Mouse (Mus musculus): Measurements from ENCODE around the gene Mip. TPM values are rescaled to one million over a fixed set of nuclear protein-coding genes. Genes with fewer than 3 reads are reported as not detected.

Gene Mip
- polyA plus RNA-seq, 1 experiment from 2014 or later, result not detected

DNA sequence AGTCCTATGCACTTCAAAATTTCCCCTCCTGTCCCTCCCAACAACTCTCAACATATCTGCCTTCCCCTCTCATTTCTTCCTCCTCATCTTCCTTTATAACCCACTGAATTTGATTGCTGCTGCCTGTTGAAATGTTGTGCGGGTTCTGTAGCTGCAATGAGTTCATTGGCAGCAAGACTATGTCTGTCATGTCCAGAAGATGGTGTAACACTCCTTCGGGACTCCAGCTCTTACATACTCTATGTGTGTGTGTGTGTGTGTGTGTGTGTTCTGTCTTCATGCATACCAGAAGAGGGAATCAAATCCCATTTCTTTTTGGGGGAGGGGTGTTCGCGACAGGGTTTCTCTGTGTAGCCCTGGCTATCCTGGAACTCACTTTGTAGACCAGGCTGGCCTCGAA, 10.7 kb upstream of the Mip start:
- no peak overlapping the region for H3K4me2 ChIP-seq (replicated peaks; ENCODE audit: low read depth)
- TF ChIP-seq CTCF (IDR thresholded peaks at IDR 0.05; ENCODE audit: low read depth), result peak; percentile 17; the same call in 1 of the 2 replicates
- H3K27ac ChIP-seq (ENCODE audit: low read depth, low read length), result no peak overlapping the region
- no peaks in the 10 kb centered on the region for H3K4me1 ChIP-seq (replicated peaks; ENCODE audit: control insufficient read depth, insufficient read depth, low read length)
- no peaks in the 10 kb centered on the region for H3K27me3 ChIP-seq (replicated peaks; ENCODE audit: control insufficient read depth, insufficient read depth, low read length)
- H3K9me3 ChIP-seq (ENCODE audit: control insufficient read depth), result no peaks in the 10 kb centered on the region
- no peak for ATAC-seq
- H3K36me3 ChIP-seq (ENCODE audit: control insufficient read depth, insufficient read depth), result no peaks in the 10 kb centered on the region
- WGBS, result 80% methylated on average over 5 of the region's 5 CpGs
- H3K4me3 ChIP-seq (ENCODE audit: low read depth, low read length), result no peak overlapping the region
- H3K9ac ChIP-seq (ENCODE audit: low read depth, low read length), result no peak overlapping the region

DNA sequence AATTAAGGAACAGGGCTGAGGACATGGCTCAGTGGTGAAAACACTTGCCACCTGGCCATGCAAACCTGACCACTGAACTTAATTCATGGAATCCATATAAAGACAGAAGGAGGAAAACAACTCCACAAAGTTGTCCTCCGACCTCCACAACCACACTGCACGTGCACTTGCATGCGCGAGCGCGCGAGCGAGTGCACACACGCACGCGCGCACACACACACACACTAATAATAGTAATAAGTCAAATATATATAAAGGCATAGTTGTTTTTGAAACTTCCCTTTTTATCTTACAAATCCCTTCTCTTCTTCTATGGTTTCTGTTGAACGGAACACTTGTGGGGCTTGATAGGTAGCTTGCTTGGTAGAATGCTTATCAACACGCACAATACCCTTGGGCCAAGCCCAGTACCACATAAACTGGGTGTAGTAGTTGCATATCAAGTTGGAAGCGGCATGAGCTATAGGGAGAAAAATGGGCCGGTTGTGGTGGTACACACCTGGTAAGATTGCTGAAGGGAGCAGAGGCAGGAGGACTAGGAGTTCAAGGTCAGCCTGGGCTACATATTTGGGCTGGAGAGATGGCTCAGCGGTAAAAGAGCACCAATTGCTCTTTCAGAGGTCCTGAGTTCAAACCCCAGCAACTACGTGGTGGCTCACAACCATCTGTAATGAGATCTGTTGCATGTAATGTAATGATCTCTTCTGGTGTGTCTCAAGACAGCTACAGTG, 7.1 kb upstream of the Mip start:
- no peaks in the 10 kb centered on the region for H3K9me3 ChIP-seq (ENCODE audit: control insufficient read depth)
- 92% methylated on average over 18 of the region's 18 CpGs for WGBS
- no peak overlapping the region for H3K9ac ChIP-seq (ENCODE audit: low read depth, low read length)
- no peak for TF ChIP-seq CTCF (IDR thresholded peaks at IDR 0.05; ENCODE audit: low read depth)
- H3K4me2 ChIP-seq (replicated peaks; ENCODE audit: low read depth), result no peak overlapping the region
- ATAC-seq, result no peak
- H3K27me3 ChIP-seq (replicated peaks; ENCODE audit: control insufficient read depth, insufficient read depth, low read length), result no peaks in the 10 kb centered on the region
- no peaks in the 10 kb centered on the region for H3K36me3 ChIP-seq (ENCODE audit: control insufficient read depth, insufficient read depth)
- H3K4me1 ChIP-seq (replicated peaks; ENCODE audit: control insufficient read depth, insufficient read depth, low read length), result no peaks in the 10 kb centered on the region
- H3K27ac ChIP-seq (ENCODE audit: low read depth, low read length), result no peak overlapping the region
- no peak overlapping the region for H3K4me3 ChIP-seq (ENCODE audit: low read depth, low read length)

DNA sequence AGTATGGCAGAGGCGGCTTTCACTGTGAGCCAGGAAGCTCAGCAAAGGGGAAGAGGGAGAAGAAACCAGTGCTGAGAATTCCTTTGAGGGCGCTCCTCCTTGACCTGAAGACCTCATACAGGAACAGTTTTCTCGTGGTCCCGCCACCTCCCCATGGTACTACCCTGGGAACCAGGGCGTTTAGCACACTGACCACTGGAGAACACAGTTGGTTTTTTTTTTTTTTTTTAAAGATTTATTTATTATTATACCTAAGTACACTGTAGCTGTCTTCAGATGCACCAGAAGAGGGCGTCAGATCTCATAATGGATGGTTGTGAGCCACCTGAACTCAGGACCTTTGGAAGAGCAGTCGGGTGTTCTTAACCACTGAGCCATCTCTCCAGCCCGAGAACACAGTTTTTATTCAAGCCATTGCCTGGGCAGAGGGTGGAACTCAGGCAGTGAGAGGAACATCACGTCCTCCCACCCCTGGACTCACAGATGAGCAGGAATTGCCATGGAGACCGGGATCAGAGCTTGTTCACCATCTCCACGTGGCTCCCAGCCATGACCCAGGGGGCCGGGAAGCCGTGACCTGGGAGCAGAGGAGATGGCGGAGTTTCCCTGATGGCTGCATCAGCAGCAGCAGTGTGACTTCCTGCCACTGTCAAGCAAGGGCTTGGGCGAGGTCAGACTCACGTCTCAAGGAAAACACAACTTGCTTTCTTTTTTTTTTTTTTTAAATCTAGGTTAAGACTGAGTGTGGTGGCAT, 3.9 kb upstream of the Mip start:
- ATAC-seq, result no peak

DNA sequence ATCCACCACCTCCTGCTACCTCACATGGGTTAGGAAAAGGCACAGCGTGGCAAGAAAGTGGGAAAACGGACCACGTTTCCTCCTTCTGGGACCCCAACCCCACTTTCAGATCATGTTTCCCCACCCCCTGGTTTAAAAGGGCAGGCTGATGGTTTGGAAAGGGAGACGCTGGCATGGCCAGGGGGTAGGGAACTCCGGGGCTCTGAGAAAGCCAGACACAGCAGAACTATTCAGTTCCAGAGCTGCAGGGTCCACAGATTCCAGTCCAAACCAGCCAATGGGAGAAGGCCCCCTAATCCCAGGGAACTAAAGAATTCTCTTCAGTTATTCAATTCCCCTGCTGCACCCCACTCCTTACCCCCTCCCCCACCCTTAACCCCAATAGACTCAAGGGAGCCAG, 574 bp upstream of the Mip start:
- Histone ChIP-seq H3K9me3 (ENCODE audit: control insufficient read depth) (no peaks in the 10 kb centered on the region), H3K27ac (ENCODE audit: low read depth, low read length) (no peak overlapping the region), H3K4me1 (replicated peaks; ENCODE audit: control insufficient read depth, insufficient read depth, low read length) (no peaks in the 10 kb centered on the region), H3K4me3 (ENCODE audit: low read depth, low read length) (no peak overlapping the region), H3K36me3 (ENCODE audit: control insufficient read depth, insufficient read depth) (no peaks in the 10 kb centered on the region), H3K9ac (ENCODE audit: low read depth, low read length) (no peak overlapping the region), H3K4me2 (replicated peaks; ENCODE audit: low read depth) (no peak overlapping the region), H3K27me3 (replicated peaks; ENCODE audit: control insufficient read depth, insufficient read depth, low read length) (no peaks in the 10 kb centered on the region)
- ATAC-seq, result no peak
- 64% methylated on average over 5 of the region's 5 CpGs for WGBS
- no peak for TF ChIP-seq CTCF (IDR thresholded peaks at IDR 0.05; ENCODE audit: low read depth)

More for the DNA sequence above, 3.9 kb upstream of the Mip start:
- H3K9ac ChIP-seq (ENCODE audit: low read depth, low read length), result no peak overlapping the region
- no peaks in the 10 kb centered on the region for H3K4me1 ChIP-seq (replicated peaks; ENCODE audit: control insufficient read depth, insufficient read depth, low read length)
- H3K27ac ChIP-seq (ENCODE audit: low read depth, low read length), result no peak overlapping the region
- H3K36me3 ChIP-seq (ENCODE audit: control insufficient read depth, insufficient read depth), result no peaks in the 10 kb centered on the region
- no peak overlapping the region for H3K4me3 ChIP-seq (ENCODE audit: low read depth, low read length)
- no peaks in the 10 kb centered on the region for H3K9me3 ChIP-seq (ENCODE audit: control insufficient read depth)
- H3K4me2 ChIP-seq (replicated peaks; ENCODE audit: low read depth), result no peak overlapping the region
- TF ChIP-seq CTCF (IDR thresholded peaks at IDR 0.05; ENCODE audit: low read depth), result no peak
- 60% methylated on average over 16 of the region's 16 CpGs for WGBS
- H3K27me3 ChIP-seq (replicated peaks; ENCODE audit: control insufficient read depth, insufficient read depth, low read length), result no peaks in the 10 kb centered on the region

DNA sequence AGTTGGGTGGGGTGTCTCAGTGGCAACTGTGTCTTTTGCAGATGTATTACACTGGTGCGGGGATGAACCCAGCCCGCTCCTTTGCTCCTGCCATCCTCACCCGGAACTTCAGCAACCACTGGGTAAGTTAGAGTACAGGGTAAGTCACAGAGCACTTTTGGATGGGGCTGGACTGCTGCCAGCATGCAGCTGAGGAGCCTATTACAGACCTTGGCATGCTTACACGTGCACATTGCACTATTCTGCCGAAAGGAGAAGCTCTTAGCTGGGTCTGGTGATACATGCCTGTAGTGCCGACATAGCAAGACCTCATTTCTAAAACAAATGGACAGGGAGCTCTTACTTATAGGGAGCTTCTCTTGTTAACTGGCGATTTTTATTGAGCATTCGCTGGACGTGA, 2.0 kb downstream of the Mip start:
- Histone ChIP-seq H3K4me2 (replicated peaks; ENCODE audit: low read depth) (no peak overlapping the region), H3K4me1 (replicated peaks; ENCODE audit: control insufficient read depth, insufficient read depth, low read length) (no peaks in the 10 kb centered on the region), H3K27ac (ENCODE audit: low read depth, low read length) (no peak overlapping the region), H3K4me3 (ENCODE audit: low read depth, low read length) (no peak overlapping the region), H3K9me3 (ENCODE audit: control insufficient read depth) (no peaks in the 10 kb centered on the region), H3K9ac (ENCODE audit: low read depth, low read length) (no peak overlapping the region), H3K36me3 (ENCODE audit: control insufficient read depth, insufficient read depth) (no peaks in the 10 kb centered on the region), H3K27me3 (replicated peaks; ENCODE audit: control insufficient read depth, insufficient read depth, low read length) (no peaks in the 10 kb centered on the region)
- WGBS, result 74% methylated on average over 9 of the region's 9 CpGs
- no peak for ATAC-seq
- no peak for TF ChIP-seq CTCF (IDR thresholded peaks at IDR 0.05; ENCODE audit: low read depth)

DNA sequence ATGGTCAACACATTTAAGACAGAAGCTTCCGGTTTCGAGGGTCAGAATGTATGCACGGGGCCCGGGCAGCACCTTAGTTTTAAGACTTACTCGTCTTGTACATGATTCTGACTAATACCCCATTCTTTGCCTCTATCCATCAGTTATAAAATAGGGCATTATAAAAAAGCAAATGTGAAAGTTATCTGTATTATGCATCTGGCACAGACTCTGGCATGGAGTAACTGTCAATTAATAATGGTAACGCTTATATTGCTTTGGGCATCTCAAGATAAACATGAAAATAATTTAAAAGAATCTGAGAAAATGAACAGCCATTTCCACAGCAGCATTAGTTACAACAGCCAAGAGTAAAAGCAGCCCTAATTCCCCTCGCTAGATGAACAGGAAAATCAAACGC, 2.4 kb downstream of the Mip start:
- TF ChIP-seq CTCF (IDR thresholded peaks at IDR 0.05; ENCODE audit: low read depth), result no peak
- no peak overlapping the region for H3K4me3 ChIP-seq (ENCODE audit: low read depth, low read length)
- no peak overlapping the region for H3K27ac ChIP-seq (ENCODE audit: low read depth, low read length)
- no peaks in the 10 kb centered on the region for H3K27me3 ChIP-seq (replicated peaks; ENCODE audit: control insufficient read depth, insufficient read depth, low read length)
- H3K9me3 ChIP-seq (ENCODE audit: control insufficient read depth), result no peaks in the 10 kb centered on the region
- WGBS, result 94% methylated on average over 8 of the region's 8 CpGs
- ATAC-seq, result no peak
- no peaks in the 10 kb centered on the region for H3K4me1 ChIP-seq (replicated peaks; ENCODE audit: control insufficient read depth, insufficient read depth, low read length)
- no peak overlapping the region for H3K9ac ChIP-seq (ENCODE audit: low read depth, low read length)
- H3K36me3 ChIP-seq (ENCODE audit: control insufficient read depth, insufficient read depth), result no peaks in the 10 kb centered on the region
- H3K4me2 ChIP-seq (replicated peaks; ENCODE audit: low read depth), result no peak overlapping the region

All from intestine, postnatal 0 days (tissue).